Mouse (Mus musculus) brain, embryonic 14.5 days (tissue): Measurements from ENCODE around the gene Amotl1.

Source experiments
- CTCF ChIP-seq: fragments of 200-500 bp; IDR thresholded peaks from 2 replicates; pipeline ENCODE4 v1.5.1; 2012; ENCODE audit warnings: inconsistent platforms, mild to moderate bottlenecking, moderate library complexity, borderline replicate concordance; ENCODE audit not compliant: insufficient read depth, insufficient read length; ENCODE audit errors: extremely low read depth
- POLR2A ChIP-seq: fragments of 200-500 bp; IDR thresholded peaks from 2 replicates; pipeline ENCODE4 v1.6.1; 2012; ENCODE audit warnings: mild to moderate bottlenecking, inconsistent platforms, borderline replicate concordance; ENCODE audit not compliant: poor library complexity, insufficient read depth, insufficient read length, severe bottlenecking; ENCODE audit errors: extremely low read depth

GRCm38 (mm10) chr9:14560545-14560944 lies 84.3 kb downstream of the Amotl1 start:
- TF ChIP-seq CTCF (no peak), POLR2A (no peak)
